Mouse (Mus musculus): ENCODE measurements around the gene Scn2a. TPM values are rescaled to one million over a fixed set of nuclear protein-coding genes. Genes with fewer than 3 reads are reported as not detected.
"Not testable (repeated sequence)": the region's sequence is repeated elsewhere in the genome, so short reads cannot be mapped to it uniquely, and the experiment has no call there.

Scn2a gene
- polyA plus RNA-seq, 1 experiment from 2014 or later = 14.8 TPM

GRCm38 (mm10) chr2:65722219-65722800 lies 101.7 kb downstream of the Scn2a start:
- Histone ChIP-seq H3K9ac (replicated peaks) (no peak overlapping the region), H3K4me2 (replicated peaks) (no peak overlapping the region), H3K27me3 (no peaks in the 10 kb centered on the region), H3K4me3 (no peak overlapping the region), H3K27ac (replicated peaks) (no peak overlapping the region), H3K36me3 (no peaks in the 10 kb centered on the region), H3K9me3 (no peaks in the 10 kb centered on the region), H3K4me1 (no peaks in the 10 kb centered on the region)
- WGBS = 93% methylated on average over 6 of the region's 6 CpGs
- no peak for ATAC-seq (ENCODE audit: low FRiP score, low read depth)

- Histone ChIP-seq H3K4me3 (no peak overlapping the region), H3K27me3 (no peaks in the 10 kb centered on the region)
- WGBS = 89% methylated on average over 5 of the region's 5 CpGs
Observed at GRCm38 (mm10) chr2:65745400-65745799, 124.8 kb downstream of the Scn2a start.

GRCm38 (mm10) chr2:65782442-65782841 lies 161.9 kb downstream of the Scn2a start:
- Histone ChIP-seq H3K9ac (replicated peaks) (no peak overlapping the region), H3K9me3 (no peaks in the 10 kb centered on the region; the same call in 1 of the 2 replicates), H3K27me3 (no peaks in the 10 kb centered on the region), H3K4me2 (replicated peaks) (no peak overlapping the region), H3K36me3 (no peaks in the 10 kb centered on the region), H3K4me1 (no peaks in the 10 kb centered on the region), H3K27ac (replicated peaks) (no peak overlapping the region), H3K4me3 (no peak overlapping the region)
- ATAC-seq (ENCODE audit: low FRiP score, low read depth) = no peak
- 80% methylated on average over 7 of the region's 7 CpGs for WGBS

More at GRCm38 (mm10) chr2:65745400-65745799, 124.8 kb downstream of the Scn2a start:
- no peak overlapping the region for H3K9ac ChIP-seq (replicated peaks)
- no peak overlapping the region for H3K4me2 ChIP-seq (replicated peaks)
- no peaks in the 10 kb centered on the region for H3K9me3 ChIP-seq
- H3K36me3 ChIP-seq = no peaks in the 10 kb centered on the region
- ATAC-seq (ENCODE audit: low FRiP score, low read depth) = no peak
- H3K27ac ChIP-seq (replicated peaks) = no peak overlapping the region
- no peaks in the 10 kb centered on the region for H3K4me1 ChIP-seq

GRCm38 (mm10) chr2:65783392-65783791 lies 162.8 kb downstream of the Scn2a start:
- Histone ChIP-seq H3K27me3 (no peaks in the 10 kb centered on the region), H3K4me1 (no peaks in the 10 kb centered on the region), H3K9ac (replicated peaks) (no peak overlapping the region), H3K4me2 (replicated peaks) (no peak overlapping the region), H3K9me3 (no peaks in the 10 kb centered on the region; the same call in 1 of the 2 replicates), H3K27ac (replicated peaks) (no peak overlapping the region), H3K4me3 (no peak overlapping the region), H3K36me3 (no peaks in the 10 kb centered on the region)
- no peak for ATAC-seq (ENCODE audit: low FRiP score, low read depth)
- WGBS = 83% methylated on average over 2 of the region's 2 CpGs

GRCm38 (mm10) chr2:65792516-65792915 lies 171.9 kb downstream of the Scn2a start:
- Histone ChIP-seq H3K27me3 (0 out of 2 replicates have a peak, but pooled peaks cover 6% of the 10 kb centered on the region), H3K4me2 (replicated peaks) (no peak overlapping the region), H3K9ac (replicated peaks) (no peak overlapping the region), H3K9me3 (peaks cover 21% of the 10 kb centered on the region), H3K27ac (replicated peaks) (no peak overlapping the region), H3K4me1 (no peaks in the 10 kb centered on the region), H3K4me3 (no peak overlapping the region), H3K36me3 (peaks cover 5% of the 10 kb centered on the region; the same call in 1 of the 2 replicates)
- no peak for ATAC-seq (ENCODE audit: low FRiP score, low read depth)
- WGBS = 37% methylated on average over 3 of the region's 3 CpGs

- H3K4me3 ChIP-seq = no peak overlapping the region
- 0 out of 2 replicates have a peak, but pooled peaks cover 6% of the 10 kb centered on the region for H3K27me3 ChIP-seq
- no peak overlapping the region for H3K4me2 ChIP-seq (replicated peaks)
- 85% methylated on average over 2 of the region's 2 CpGs for WGBS
- no peak overlapping the region for H3K27ac ChIP-seq (replicated peaks)
- no peak for ATAC-seq (ENCODE audit: low FRiP score, low read depth)
- H3K9ac ChIP-seq (replicated peaks) = no peak overlapping the region
- H3K9me3 ChIP-seq = peaks cover 21% of the 10 kb centered on the region
- H3K4me1 ChIP-seq = no peaks in the 10 kb centered on the region
- peaks cover 5% of the 10 kb centered on the region; the same call in 1 of the 2 replicates for H3K36me3 ChIP-seq
Observed at GRCm38 (mm10) chr2:65793593-65793992, 173.0 kb downstream of the Scn2a start.

GRCm38 (mm10) chr2:65801054-65801709 lies 180.6 kb downstream of the Scn2a start:
- Histone ChIP-seq H3K9ac (replicated peaks) (no peak overlapping the region), H3K4me1 (no peaks in the 10 kb centered on the region), H3K27me3 (no peaks in the 10 kb centered on the region), H3K4me3 (no peak overlapping the region), H3K4me2 (replicated peaks) (no peak overlapping the region), H3K27ac (replicated peaks) (no peak overlapping the region), H3K36me3 (peaks cover 5% of the 10 kb centered on the region; the same call in 1 of the 2 replicates), H3K9me3 (peaks cover 7% of the 10 kb centered on the region)
- no peak for ATAC-seq (ENCODE audit: low FRiP score, low read depth)
- WGBS = 63% methylated on average over 1 of the region's 1 CpGs

- H3K27ac ChIP-seq (replicated peaks) = no peak overlapping the region
- H3K36me3 ChIP-seq = no peaks in the 10 kb centered on the region
- H3K9ac ChIP-seq (replicated peaks) = no peak overlapping the region
- H3K4me3 ChIP-seq = no peak overlapping the region
- ATAC-seq (ENCODE audit: low FRiP score, low read depth) = no peak
- no peaks in the 10 kb centered on the region for H3K4me1 ChIP-seq
- WGBS = 87% methylated on average over 6 of the region's 6 CpGs
- H3K9me3 ChIP-seq = no peaks in the 10 kb centered on the region
- H3K27me3 ChIP-seq = no peaks in the 10 kb centered on the region
- H3K4me2 ChIP-seq (replicated peaks) = no peak overlapping the region
Observed at GRCm38 (mm10) chr2:65806556-65806955, 186.0 kb downstream of the Scn2a start.

- not testable (repeated sequence) for H3K4me3 ChIP-seq; H3K36me3 ChIP-seq; H3K9me3 ChIP-seq; H3K27me3 ChIP-seq; H3K4me1 ChIP-seq; ATAC-seq (ENCODE audit: low FRiP score, low read depth); H3K9ac ChIP-seq (replicated peaks); H3K27ac ChIP-seq (replicated peaks); H3K4me2 ChIP-seq (replicated peaks)
- 76% methylated on average over 6 of the region's 6 CpGs for WGBS
Observed at GRCm38 (mm10) chr2:65811203-65811602, 190.6 kb downstream of the Scn2a start.

Other genes with a start within 250 kb of the Scn2a start
- gene Scn3a, start 53.1 kb upstream of the Scn2a start, polyA plus RNA-seq (2016; fragmentation: Nextera tagmentation; extraction: Ambion mirVana) = 44.6 and 48.2 TPM in 2 replicates
- gene Csrnp3, start 225.0 kb downstream of the Scn2a start, polyA plus RNA-seq (2016; fragmentation: Nextera tagmentation; extraction: Ambion mirVana) = 32.7 and 40.4 TPM in 2 replicates

Data from midbrain, embryonic 12.5 days (tissue).